Mouse (Mus musculus): ENCODE measurements around the gene Prkar1b. TPM values are rescaled to one million over a fixed set of nuclear protein-coding genes. Genes with fewer than 3 reads are reported as not detected.

Prkar1b gene
- polyA plus RNA-seq, 1 experiment: 3.8 TPM

- Histone ChIP-seq H3K4me1 (ENCODE audit: control insufficient read depth, insufficient read depth, insufficient read length, low read length) (no peaks in the 10 kb centered on the region), H3K27ac (ENCODE audit: insufficient read depth, low read depth, low read length) (no peak overlapping the region), H3K27me3 (ENCODE audit: control insufficient read depth, insufficient read depth, low read length) (no peaks in the 10 kb centered on the region), H3K4me3 (ENCODE audit: low read depth, low read length) (no peak overlapping the region), H3K36me3 (ENCODE audit: control insufficient read depth, insufficient read depth, low read length) (no peaks in the 10 kb centered on the region)
- TF ChIP-seq CTCF (IDR thresholded peaks at IDR 0.05; ENCODE audit: extremely low read depth, insufficient read length, insufficient replicate concordance, low read depth, low read length): no peak
- no peak for TF ChIP-seq POLR2A (IDR thresholded peaks at IDR 0.05; ENCODE audit: low read depth, low read length)
- WGBS: 77% methylated on average over 2 of the region's 2 CpGs
Measured at GRCm38 (mm10) chr5:139110140-139110855, 39.5 kb downstream of the Prkar1b start.

GRCm38 (mm10) chr5:139107815-139108214 lies 42.0 kb downstream of the Prkar1b start:
- H3K36me3 ChIP-seq (ENCODE audit: control insufficient read depth, insufficient read depth, low read length): no peaks in the 10 kb centered on the region
- no peak overlapping the region for H3K4me3 ChIP-seq (ENCODE audit: low read depth, low read length)
- H3K27ac ChIP-seq (ENCODE audit: insufficient read depth, low read depth, low read length): no peak overlapping the region
- no peaks in the 10 kb centered on the region for H3K27me3 ChIP-seq (ENCODE audit: control insufficient read depth, insufficient read depth, low read length)
- H3K4me1 ChIP-seq (ENCODE audit: control insufficient read depth, insufficient read depth, insufficient read length, low read length): no peaks in the 10 kb centered on the region
- 58% methylated on average over 9 of the region's 9 CpGs for WGBS
- TF ChIP-seq CTCF (IDR thresholded peaks at IDR 0.05; ENCODE audit: extremely low read depth, insufficient read length, insufficient replicate concordance, low read depth, low read length) (peak; percentile 22; the same call in 1 of the 2 replicates), POLR2A (IDR thresholded peaks at IDR 0.05; ENCODE audit: low read depth, low read length) (no peak)

DNA sequence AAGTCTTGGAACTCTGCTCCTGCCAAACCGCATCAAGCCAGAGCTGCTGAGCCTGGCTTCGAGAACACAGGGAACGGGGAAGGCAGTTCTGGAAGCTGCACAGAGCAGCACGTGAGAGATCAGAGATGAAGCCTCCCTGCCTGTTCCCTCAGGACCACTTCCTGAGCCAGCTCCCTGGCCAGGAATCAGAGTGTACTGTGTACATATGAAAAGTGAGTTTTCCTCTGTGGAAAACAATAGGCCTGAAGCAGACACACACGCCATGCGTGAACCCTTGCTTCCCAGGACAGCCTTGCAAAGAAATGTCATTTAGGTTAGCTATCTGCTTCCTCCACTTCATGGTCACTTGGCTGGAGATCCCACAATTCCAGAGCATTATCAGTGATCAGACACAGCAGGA lies 48.0 kb downstream of the Prkar1b start:
- TF ChIP-seq CTCF (IDR thresholded peaks at IDR 0.05; ENCODE audit: extremely low read depth, insufficient read length, insufficient replicate concordance, low read depth, low read length) (no peak), POLR2A (IDR thresholded peaks at IDR 0.05; ENCODE audit: low read depth, low read length) (no peak)

DNA sequence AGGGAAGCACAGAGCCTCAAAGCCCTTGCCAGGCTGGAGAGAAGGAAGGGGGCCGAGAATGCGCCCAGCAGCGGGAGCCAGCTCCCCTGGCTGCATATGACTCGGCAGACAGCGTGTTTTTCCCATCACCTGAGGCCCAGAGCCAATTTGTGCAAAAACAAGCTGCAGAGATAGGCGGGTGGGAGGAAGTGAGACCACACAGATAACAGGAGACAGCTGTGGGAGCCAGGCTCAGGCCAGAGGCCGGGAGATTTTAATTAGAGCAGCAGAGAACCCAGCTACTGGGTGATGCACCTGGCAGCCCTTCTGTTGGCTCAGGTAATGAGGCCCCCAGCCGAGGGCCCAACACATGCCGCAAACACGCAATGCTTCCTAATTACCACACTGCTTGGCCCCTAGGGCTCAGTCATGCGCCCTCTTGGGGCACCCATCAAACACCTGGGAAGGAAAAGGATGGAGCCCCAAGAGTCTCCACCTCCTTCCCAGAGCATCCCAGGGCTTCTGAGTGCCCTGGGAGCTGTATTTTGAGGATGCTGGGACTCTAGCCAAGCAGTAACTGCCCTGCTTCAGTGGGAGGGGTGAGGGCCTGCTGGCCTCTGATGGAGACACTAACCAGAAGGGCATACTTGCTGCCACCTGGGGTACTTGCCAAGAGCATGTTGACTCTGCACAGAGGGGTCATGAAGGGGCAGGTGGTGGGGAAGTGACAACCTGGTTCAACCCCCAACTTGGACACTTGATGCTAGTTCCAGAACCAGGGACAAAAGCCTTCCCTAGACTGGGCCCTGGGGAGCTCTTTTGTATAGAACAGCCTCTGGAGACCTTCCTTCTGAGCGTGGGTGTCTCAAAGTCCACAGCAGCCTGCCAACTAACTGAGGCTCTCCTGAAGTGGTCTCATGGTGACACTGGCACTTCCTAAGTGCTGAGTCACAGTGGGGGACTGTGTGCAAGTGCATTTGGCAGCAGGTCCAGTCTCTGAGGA lies 50.5 kb downstream of the Prkar1b start:
- no peaks in the 10 kb centered on the region for H3K4me1 ChIP-seq (ENCODE audit: control insufficient read depth, insufficient read depth, insufficient read length, low read length)
- TF ChIP-seq CTCF (IDR thresholded peaks at IDR 0.05; ENCODE audit: extremely low read depth, insufficient read length, insufficient replicate concordance, low read depth, low read length) (no peak), POLR2A (IDR thresholded peaks at IDR 0.05; ENCODE audit: low read depth, low read length) (no peak)
- no peaks in the 10 kb centered on the region for H3K27me3 ChIP-seq (ENCODE audit: control insufficient read depth, insufficient read depth, low read length)
- WGBS: 52% methylated on average over 12 of the region's 12 CpGs
- no peaks in the 10 kb centered on the region for H3K36me3 ChIP-seq (ENCODE audit: control insufficient read depth, insufficient read depth, low read length)
- H3K4me3 ChIP-seq (ENCODE audit: low read depth, low read length): no peak overlapping the region
- H3K27ac ChIP-seq (ENCODE audit: insufficient read depth, low read depth, low read length): no peak overlapping the region

More for the DNA sequence above, 48.0 kb downstream of the Prkar1b start:
- 82% methylated on average over 6 of the region's 6 CpGs for WGBS
- Histone ChIP-seq H3K27me3 (ENCODE audit: control insufficient read depth, insufficient read depth, low read length) (no peaks in the 10 kb centered on the region), H3K36me3 (ENCODE audit: control insufficient read depth, insufficient read depth, low read length) (no peaks in the 10 kb centered on the region), H3K4me1 (ENCODE audit: control insufficient read depth, insufficient read depth, insufficient read length, low read length) (no peaks in the 10 kb centered on the region), H3K4me3 (ENCODE audit: low read depth, low read length) (no peak overlapping the region), H3K27ac (ENCODE audit: insufficient read depth, low read depth, low read length) (no peak overlapping the region)

DNA sequence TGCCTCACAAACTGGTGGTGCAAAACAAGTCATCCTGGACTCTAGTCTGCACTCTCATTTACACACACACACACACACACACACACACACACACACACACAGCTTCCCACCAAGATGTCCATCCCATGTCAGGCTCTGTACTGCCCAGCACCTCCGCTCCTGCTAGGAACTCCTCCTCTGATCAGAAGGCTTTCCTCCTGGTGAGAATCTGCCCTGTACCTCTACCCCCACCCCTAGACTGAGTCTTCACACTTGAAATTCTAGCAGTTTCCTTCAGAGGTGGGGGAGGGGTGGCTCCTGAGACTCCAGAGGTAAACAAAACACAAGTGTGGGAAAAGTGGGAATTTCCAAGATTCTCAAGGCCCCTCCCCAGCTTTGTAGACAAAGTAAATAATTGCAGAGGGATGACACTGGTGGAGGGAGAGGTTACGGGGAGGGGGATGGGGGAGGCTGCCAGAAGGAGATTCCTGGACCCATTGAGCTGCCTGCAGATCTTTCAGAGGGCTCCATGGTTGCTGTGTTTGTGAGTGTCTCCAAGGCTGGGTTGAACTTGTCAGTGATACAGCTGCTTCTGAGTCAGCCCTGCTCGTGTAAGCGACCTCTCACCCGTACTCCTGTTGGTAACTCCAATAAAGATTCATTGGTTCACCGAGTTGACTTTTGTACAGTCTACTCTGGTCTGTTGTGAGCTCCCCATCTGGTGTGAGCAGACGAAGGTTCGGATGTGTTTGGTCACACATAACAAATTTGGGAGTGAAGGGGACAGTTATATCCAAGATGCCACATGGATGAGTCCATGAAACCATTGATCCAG lies 54.3 kb downstream of the Prkar1b start:
- no peak overlapping the region for H3K27ac ChIP-seq (ENCODE audit: insufficient read depth, low read depth, low read length)
- H3K4me3 ChIP-seq (ENCODE audit: low read depth, low read length): no peak overlapping the region
- 79% methylated on average over 8 of the region's 8 CpGs for WGBS
- H3K27me3 ChIP-seq (ENCODE audit: control insufficient read depth, insufficient read depth, low read length): no peaks in the 10 kb centered on the region
- no peaks in the 10 kb centered on the region for H3K36me3 ChIP-seq (ENCODE audit: control insufficient read depth, insufficient read depth, low read length)
- no peaks in the 10 kb centered on the region for H3K4me1 ChIP-seq (ENCODE audit: control insufficient read depth, insufficient read depth, insufficient read length, low read length)
- TF ChIP-seq POLR2A (IDR thresholded peaks at IDR 0.05; ENCODE audit: low read depth, low read length) (no peak), CTCF (IDR thresholded peaks at IDR 0.05; ENCODE audit: extremely low read depth, insufficient read length, insufficient replicate concordance, low read depth, low read length) (no peak)

DNA sequence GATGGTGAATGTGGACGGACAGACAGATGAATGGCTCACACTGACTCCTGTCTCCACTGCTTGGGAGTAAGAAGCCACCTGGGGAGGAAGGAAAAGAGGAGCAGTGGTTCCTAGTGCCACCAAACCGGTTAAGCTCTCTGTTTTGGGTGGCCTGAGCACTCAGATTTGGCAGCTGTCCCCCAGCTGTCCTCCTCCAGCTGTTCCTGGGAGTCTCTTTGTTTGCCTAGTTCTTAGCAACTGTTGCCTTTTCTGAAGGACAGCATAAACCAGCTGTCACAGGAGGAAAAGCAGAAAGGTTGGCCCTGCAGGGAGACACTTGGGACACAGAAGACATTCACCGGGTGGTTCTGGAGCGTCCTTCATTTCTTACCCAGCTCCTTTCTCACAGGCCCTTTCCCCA lies 56.3 kb downstream of the Prkar1b start:
- Histone ChIP-seq H3K36me3 (ENCODE audit: control insufficient read depth, insufficient read depth, low read length) (no peaks in the 10 kb centered on the region), H3K4me1 (ENCODE audit: control insufficient read depth, insufficient read depth, insufficient read length, low read length) (no peaks in the 10 kb centered on the region; the same call in 1 of the 2 replicates), H3K27ac (ENCODE audit: insufficient read depth, low read depth, low read length) (no peak overlapping the region), H3K4me3 (ENCODE audit: low read depth, low read length) (no peak overlapping the region), H3K27me3 (ENCODE audit: control insufficient read depth, insufficient read depth, low read length) (no peaks in the 10 kb centered on the region)
- 59% methylated on average over 4 of the region's 4 CpGs for WGBS
- TF ChIP-seq POLR2A (IDR thresholded peaks at IDR 0.05; ENCODE audit: low read depth, low read length) (no peak), CTCF (IDR thresholded peaks at IDR 0.05; ENCODE audit: extremely low read depth, insufficient read length, insufficient replicate concordance, low read depth, low read length) (no peak)

Measured in small intestine, adult 2 months (tissue).